Mouse (Mus musculus) erythroblast, embryonic 14.5 days (primary cell): ENCODE results near the gene Gcm1.

Experiments
- GATA1 ChIP-seq: IDR thresholded peaks from 2 replicates; pipeline ENCODE4 v1.6.1; 2012; ENCODE audit warnings: low read length, inconsistent platforms, mixed read lengths
- TAL1 ChIP-seq: IDR thresholded peaks from 3 replicates; pipeline ENCODE4 v1.6.1; 2012; ENCODE audit warnings: low read length, inconsistent platforms, mixed read lengths

DNA sequence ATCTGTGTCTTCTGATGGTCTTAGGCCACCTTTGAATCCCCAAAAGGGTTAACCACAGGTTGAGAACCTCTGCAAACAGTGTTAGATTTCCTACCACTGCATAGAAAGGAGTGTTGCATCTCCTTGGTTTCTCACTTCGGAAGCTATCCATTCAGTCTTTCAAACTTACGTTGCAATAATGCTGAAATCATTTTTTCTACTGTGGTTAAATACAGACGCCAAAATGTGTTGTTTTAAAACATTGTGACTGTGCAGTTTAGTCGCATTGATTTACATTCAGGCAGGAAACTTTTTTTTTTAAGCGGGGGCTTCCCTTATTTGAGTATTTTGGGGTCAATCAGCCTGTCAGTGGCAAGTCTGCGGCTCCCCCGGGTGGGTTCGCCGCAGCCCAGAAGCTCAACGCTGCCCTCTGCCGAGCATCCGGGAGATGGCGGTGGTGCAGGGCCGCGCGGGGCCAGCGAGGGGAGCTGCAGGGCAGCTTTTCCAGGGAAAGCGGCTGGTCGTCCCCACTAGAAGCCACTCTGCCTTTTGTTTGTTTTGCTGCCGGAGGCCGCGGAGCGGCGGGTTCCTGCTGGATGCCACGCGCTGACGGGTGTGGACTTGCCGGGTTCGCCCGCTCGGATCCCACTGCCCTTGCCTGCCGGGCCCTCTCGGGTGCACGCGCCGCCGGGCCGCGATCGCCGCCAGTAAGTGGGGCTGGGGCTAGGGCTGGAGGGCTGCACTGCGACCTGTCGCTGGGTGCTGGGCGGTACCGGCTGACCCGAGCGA lies 61.2 kb downstream of the Gcm1 start:
- no peak for TF ChIP-seq TAL1
- TF ChIP-seq GATA1 = no peak
